Mouse (Mus musculus) MEL (cell line): Measurements from ENCODE around the gene Bri3bp. TPM values are rescaled to one million over a fixed set of nuclear protein-coding genes. Genes with fewer than 3 reads are reported as not detected.
"Not testable (repeated sequence)": the region's sequence is repeated elsewhere in the genome, so short reads cannot be mapped to it uniquely, and the experiment has no call there.

Source experiments
- DNase-seq: peaks from one replicate; pipeline ENCODE4 v3.0.0; 2011; ENCODE audit warnings: low read depth, low spot score
- H3K27ac ChIP-seq: 2 replicates; pipeline ENCODE4 v1.5.1; 2012; ENCODE audit warnings: low read depth, mild to moderate bottlenecking, control low read depth, low read length, moderate library complexity; ENCODE audit not compliant: control insufficient read depth
- H3K27me3 ChIP-seq, 2 experiments: fragments of 150-350 bp in 1 of 2; sonication (generic) in 1 of 2; 2 replicates each; pipeline ENCODE4 v1.6.1; 2012; ENCODE audit warnings: low read length in 2 of 2, mild to moderate bottlenecking in 2 of 2, improper control_type of control experiment in 1 of 2, moderate library complexity in 1 of 2; ENCODE audit not compliant: insufficient read depth in 2 of 2, control insufficient read depth in 1 of 2
- H3K36me3 ChIP-seq, 2 experiments: 2 replicates each; pipeline ENCODE4 v1.6.1; 2012 to 2014; ENCODE audit warnings: low read length in 2 of 2, improper control_type of control experiment in 1 of 2, inconsistent platforms in 1 of 2, mild to moderate bottlenecking in 1 of 2; ENCODE audit not compliant: insufficient read depth in 2 of 2, control insufficient read depth in 1 of 2
- H3K4me1 ChIP-seq, 2 experiments: fragments of 150-350 bp in 1 of 2; sonication (generic) in 1 of 2; 2 replicates each; pipeline ENCODE4 v1.6.1; 2012; ENCODE audit warnings: low read length in 2 of 2, improper control_type of control experiment in 1 of 2, mild to moderate bottlenecking in 1 of 2; ENCODE audit not compliant: insufficient read depth in 2 of 2, control insufficient read depth in 1 of 2
- H3K4me3 ChIP-seq, 2 experiments: fragments of 150-350 bp in 1 of 2; sonication (generic) in 1 of 2; 2 replicates each; pipeline ENCODE4 v1.5.1; 2012; ENCODE audit warnings: low read depth in 2 of 2, low read length in 2 of 2, mild to moderate bottlenecking in 2 of 2, moderate library complexity in 2 of 2, control low read depth in 1 of 2, improper control_type of control experiment in 1 of 2; ENCODE audit not compliant: control insufficient read depth in 1 of 2, insufficient read depth in 1 of 2
- H3K79me2 ChIP-seq: 2 replicates; pipeline ENCODE4 v1.6.1; 2012; ENCODE audit warnings: mild to moderate bottlenecking, low read length, moderate library complexity; ENCODE audit not compliant: control insufficient read depth, poor library complexity, insufficient read depth
- H3K9ac ChIP-seq: 2 replicates; pipeline ENCODE4 v1.6.1; 2012; ENCODE audit warnings: low read depth, mild to moderate bottlenecking, control low read depth, low read length, moderate library complexity; ENCODE audit not compliant: control insufficient read depth, poor library complexity, severe bottlenecking
- H3K9me3 ChIP-seq: fragments of 150-350 bp; sonication (generic); replicated peaks from 2 replicates; pipeline ENCODE4 v1.6.1; 2012; ENCODE audit warnings: mild to moderate bottlenecking, low read length, improper control_type of control experiment, moderate library complexity; ENCODE audit not compliant: insufficient read depth
- BHLHE40 ChIP-seq: IDR thresholded peaks from 2 replicates; pipeline ENCODE4 v1.6.1; 2012; ENCODE audit warnings: low read depth, mild to moderate bottlenecking, inconsistent platforms, low read length, improper control_type of control experiment, borderline replicate concordance
- CHD1 ChIP-seq: IDR thresholded peaks from 2 replicates; pipeline ENCODE4 v1.6.1; 2012; ENCODE audit warnings: low read depth, mild to moderate bottlenecking, inconsistent platforms, low read length, improper control_type of control experiment
- CHD2 ChIP-seq: IDR thresholded peaks from 2 replicates; pipeline ENCODE4 v1.6.1; 2011; ENCODE audit warnings: low read length, improper control_type of control experiment
- CTCF ChIP-seq, 3 experiments: IDR thresholded peaks in 2 of 3; conservative IDR thresholded peaks in 1 of 3; 2 replicates each; pipeline ENCODE4 v1.5.1; 2011 to 2012; ENCODE audit warnings: low read length in 3 of 3, low read depth in 2 of 3, mild to moderate bottlenecking in 2 of 3, improper control_type of control experiment in 1 of 3, inconsistent platforms in 1 of 3, mixed read lengths in 1 of 3, moderate library complexity in 1 of 3; ENCODE audit not compliant: control insufficient read depth in 1 of 3, insufficient read depth in 1 of 3, poor library complexity in 1 of 3, severe bottlenecking in 1 of 3
- E2F4 ChIP-seq: IDR thresholded peaks from 2 replicates; pipeline ENCODE4 v1.6.1; 2011; ENCODE audit warnings: low read depth, low read length, improper control_type of control experiment, borderline replicate concordance
- ELF1 ChIP-seq: IDR thresholded peaks from 2 replicates; pipeline ENCODE4 v1.6.1; 2014; ENCODE audit warnings: low read depth, mild to moderate bottlenecking, inconsistent platforms, low read length, improper control_type of control experiment, moderate library complexity
- HCFC1 ChIP-seq: IDR thresholded peaks from 2 replicates; pipeline ENCODE4 v1.6.1; 2012; ENCODE audit warnings: low read depth, mild to moderate bottlenecking, inconsistent platforms, low read length, improper control_type of control experiment, moderate library complexity
- JUND ChIP-seq: IDR thresholded peaks from 2 replicates; pipeline ENCODE4 v1.6.1; 2011; ENCODE audit warnings: low read depth, mild to moderate bottlenecking, improper control_type of control experiment, low read length
- KAT2A ChIP-seq: conservative IDR thresholded peaks from 2 replicates; pipeline ENCODE4 v1.6.1; 2012; ENCODE audit warnings: low read depth, low read length, improper control_type of control experiment, inconsistent platforms
- MAZ ChIP-seq: IDR thresholded peaks from 2 replicates; pipeline ENCODE4 v1.6.1; 2012; ENCODE audit warnings: low read depth, mild to moderate bottlenecking, inconsistent platforms, low read length, improper control_type of control experiment
- MXI1 ChIP-seq: IDR thresholded peaks from 2 replicates; pipeline ENCODE4 v1.6.1; 2011; ENCODE audit warnings: mild to moderate bottlenecking, low read depth, low read length, improper control_type of control experiment
- MYB ChIP-seq: IDR thresholded peaks from 2 replicates; pipeline ENCODE4 v1.6.1; 2011; ENCODE audit warnings: mild to moderate bottlenecking, low read depth, low read length, improper control_type of control experiment
- NELFE ChIP-seq: IDR thresholded peaks from 2 replicates; pipeline ENCODE4 v1.6.1; 2011; ENCODE audit warnings: low read depth, low read length, improper control_type of control experiment
- NRF1 ChIP-seq: IDR thresholded peaks from 2 replicates; pipeline ENCODE4 v1.6.1; 2014; ENCODE audit warnings: low read depth, mild to moderate bottlenecking, inconsistent platforms, low read length, improper control_type of control experiment, moderate library complexity; ENCODE audit not compliant: poor library complexity, insufficient read depth, severe bottlenecking
- POLR2A ChIP-seq, 2 experiments: IDR thresholded peaks; 2 replicates each; pipeline ENCODE4 v1.6.1; 2011 to 2012; ENCODE audit warnings: low read length in 2 of 2, mild to moderate bottlenecking in 2 of 2, control low read depth in 1 of 2, improper control_type of control experiment in 1 of 2, low read depth in 1 of 2, moderate library complexity in 1 of 2; ENCODE audit not compliant: control insufficient read depth in 1 of 2, insufficient read depth in 1 of 2, poor library complexity in 1 of 2
- POLR2AphosphoS2 ChIP-seq: IDR thresholded peaks from 2 replicates; pipeline ENCODE4 v1.6.1; 2011; ENCODE audit warnings: low read length, improper control_type of control experiment
- RAD21 ChIP-seq: IDR thresholded peaks from 2 replicates; pipeline ENCODE4 v1.6.1; 2011; ENCODE audit warnings: mild to moderate bottlenecking, low read depth, low read length, improper control_type of control experiment
- RCOR1 ChIP-seq: IDR thresholded peaks from 2 replicates; pipeline ENCODE4 v1.6.1; 2012; ENCODE audit warnings: low read depth, mild to moderate bottlenecking, inconsistent platforms, low read length, improper control_type of control experiment
- TBP ChIP-seq: IDR thresholded peaks from 2 replicates; pipeline ENCODE4 v1.8.0; 2011; ENCODE audit warnings: low read depth, low read length, improper control_type of control experiment
- USF2 ChIP-seq, 2 experiments: IDR thresholded peaks; 2 replicates each; pipeline ENCODE4 v1.6.1; 2011 to 2012; ENCODE audit warnings: improper control_type of control experiment in 2 of 2, low read length in 2 of 2, borderline replicate concordance in 1 of 2, inconsistent platforms in 1 of 2, low read depth in 1 of 2, mild to moderate bottlenecking in 1 of 2; ENCODE audit not compliant: insufficient read depth in 1 of 2
- ZC3H11A ChIP-seq: IDR thresholded peaks from 2 replicates; pipeline ENCODE4 v1.6.1; 2012; ENCODE audit warnings: low read depth, mild to moderate bottlenecking, inconsistent platforms, low read length, improper control_type of control experiment
- ZNF384 ChIP-seq: IDR thresholded peaks from 2 replicates; pipeline ENCODE4 v1.6.1; 2012; ENCODE audit warnings: low read depth, mild to moderate bottlenecking, inconsistent platforms, low read length, improper control_type of control experiment
- polyA plus RNA-seq, 2 experiments: library from polyadenylated mRNA; stranded (reverse) in 1 of 2; unstranded in 1 of 2; fragments of >175 nt in 1 of 2; fragments of >200 nt in 1 of 2; gene quantifications; 2 replicates each; pipeline versions ENCODE4 v1.2.1 to v1.2.4; 2012; ENCODE audit warnings: low replicate concordance in 2 of 2, low read depth in 1 of 2; ENCODE audit not compliant: insufficient read length in 2 of 2, insufficient read depth in 1 of 2, missing spikeins in 1 of 2
- total RNA-seq: library from RNA; depleted of rRNA; stranded (reverse); fragments of 300-350 nt; gene quantifications from 2 replicates; pipeline ENCODE4 v1.2.3, GENCODE M21; 2012

Bri3bp gene
- total and polyA plus RNA-seq, 3 experiments = 73.7 to 264 (median 87.6) TPM

DNA sequence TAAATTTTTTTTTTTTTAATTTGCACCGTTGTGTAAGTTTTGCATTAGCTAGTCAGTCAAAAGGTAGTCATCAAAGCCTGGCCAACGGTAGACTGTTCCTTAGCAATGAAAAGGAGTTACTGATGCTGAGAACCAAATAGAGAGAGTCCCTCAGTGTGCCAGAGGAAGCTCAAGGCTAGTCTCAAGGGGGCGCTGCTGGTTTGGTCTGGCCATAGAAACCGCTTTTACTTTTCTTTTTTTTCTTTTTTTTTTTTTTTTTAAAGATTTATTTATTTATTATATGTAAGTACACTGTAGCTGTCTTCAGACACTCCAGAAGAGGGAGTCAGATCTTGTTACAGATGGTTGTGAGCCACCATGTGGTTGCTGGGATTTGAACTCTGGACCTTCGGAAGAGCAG, 47.6 kb downstream of the Bri3bp start:
- H3K9me3 ChIP-seq, H3K27ac ChIP-seq, H3K4me1 ChIP-seq: not testable (repeated sequence)
- peak; percentile 37 for DNase-seq
- TF ChIP-seq TBP (peak; percentile 34; the same call in 1 of the 2 replicates), CTCF (IDR thresholded peaks at IDR 0.05 in 2 of 3, conservative IDR thresholded peaks at IDR 0.05 in 1 of 3; ENCODE audit: control insufficient read depth in 1 of 3, insufficient read depth in 1 of 3, low read depth in 2 of 3, low read length in 3 of 3, poor library complexity in 1 of 3, severe bottlenecking in 1 of 3) (peak; percentile 16 to 49 (median 33); a peak in 5 of 6 replicates), ZNF384 (peak; percentile 71)
- TF ChIP-seq, all 39 proteins: peak for 3; not testable (repeated sequence) for 36
- H3K79me2 ChIP-seq, H3K4me3 ChIP-seq, H3K27me3 ChIP-seq, H3K9ac ChIP-seq, H3K36me3 ChIP-seq: not testable (repeated sequence)

DNA sequence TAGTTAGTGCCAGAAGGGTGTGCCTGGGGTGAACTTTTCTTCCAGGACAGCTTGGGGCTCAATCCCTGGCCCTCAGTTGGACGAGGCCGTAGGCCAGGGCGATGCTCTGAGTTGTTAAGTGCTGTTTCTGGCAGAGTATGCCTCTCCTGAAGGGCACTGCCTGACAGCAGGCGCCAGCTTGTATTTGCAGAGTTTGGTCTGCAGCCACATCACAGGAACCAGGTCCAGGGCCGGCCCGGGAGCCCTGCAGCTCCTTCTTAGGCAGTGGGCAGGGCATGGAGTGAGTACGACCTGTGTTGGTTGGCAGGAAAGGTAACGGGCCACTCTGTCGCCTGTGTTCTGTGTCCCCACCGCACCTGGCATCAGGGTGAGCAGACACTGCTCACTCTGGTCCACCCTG, 49.7 kb downstream of the Bri3bp start:
- TF ChIP-seq CHD1 (no peak), RCOR1 (no peak)
- TF ChIP-seq, all 39 proteins: peak for 0
- Histone ChIP-seq H3K4me3 (no peak overlapping the region), H3K4me1 (no peaks in the 10 kb centered on the region), H3K9me3 (no peaks in the 10 kb centered on the region), H3K9ac (no peak overlapping the region), H3K27me3 (no peaks in the 10 kb centered on the region), H3K27ac (no peak overlapping the region), H3K79me2 (no peaks in the 10 kb centered on the region), H3K36me3 (peaks cover 0 to 2% of the 10 kb centered on the region in 2 experiments; a peak in 1 of 4 replicates)
- DNase-seq = no peak

DNA sequence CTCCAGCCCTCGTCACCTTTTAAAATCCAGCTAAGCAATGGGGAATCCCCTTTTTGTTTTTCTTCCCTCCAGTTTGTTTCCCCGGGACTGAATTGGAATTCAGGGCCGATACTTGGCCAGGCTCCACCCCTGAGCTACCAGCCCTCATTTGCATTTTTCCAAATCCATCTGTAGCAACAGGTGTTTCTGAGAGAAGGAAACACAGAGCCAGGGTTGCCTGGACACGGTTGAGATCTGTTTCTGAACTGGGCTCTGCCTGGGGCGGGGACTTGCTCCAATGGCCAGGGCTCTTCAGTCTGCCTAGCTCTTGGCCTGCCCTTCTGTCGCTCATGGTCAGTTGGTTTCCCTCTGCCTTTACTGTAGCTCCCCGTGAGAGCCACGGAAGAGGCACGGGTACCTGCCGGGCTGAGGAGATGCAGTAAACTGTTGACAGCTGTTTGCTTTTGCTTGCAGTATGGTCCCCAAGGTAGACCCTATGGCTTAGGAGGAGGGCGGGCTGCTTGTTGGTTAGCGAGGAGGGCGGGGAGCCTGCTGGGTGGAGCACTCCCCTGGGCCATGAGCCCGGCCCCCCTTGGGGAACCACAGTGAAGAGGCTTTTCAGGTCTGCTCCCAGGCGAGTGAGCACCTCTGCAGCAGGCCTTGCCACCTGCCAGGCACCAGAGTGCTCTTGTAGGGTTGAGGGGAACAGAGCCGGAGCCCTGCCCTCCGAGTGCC, 51.2 kb downstream of the Bri3bp start:
- Histone ChIP-seq H3K79me2 (no peaks in the 10 kb centered on the region), H3K36me3 (peaks cover 0 to 2% of the 10 kb centered on the region in 2 experiments; a peak in 1 of 4 replicates), H3K27me3 (no peaks in the 10 kb centered on the region), H3K27ac (no peak overlapping the region), H3K4me1 (no peaks in the 10 kb centered on the region), H3K9me3 (no peaks in the 10 kb centered on the region), H3K4me3 (no peak overlapping the region), H3K9ac (no peak overlapping the region)
- no peak for DNase-seq
- TF ChIP-seq NRF1 = no peak
- no peak for TF ChIP-seq CHD1
- no peak for TF ChIP-seq BHLHE40
- no peak for TF ChIP-seq RAD21
- no peak for TF ChIP-seq RCOR1
- no peak for TF ChIP-seq USF2 (IDR thresholded peaks at IDR 0.05; ENCODE audit: borderline replicate concordance in 1 of 2, insufficient read depth in 1 of 2, low read depth in 1 of 2, low read length in 2 of 2)
- no peak for TF ChIP-seq POLR2A (IDR thresholded peaks at IDR 0.05; ENCODE audit: control insufficient read depth in 1 of 2, insufficient read depth in 1 of 2, low read depth in 1 of 2, low read length in 2 of 2, poor library complexity in 1 of 2)
- TF ChIP-seq MXI1 = no peak
- TF ChIP-seq HCFC1 = no peak
- TF ChIP-seq NELFE = no peak
- no peak for TF ChIP-seq MAZ
- no peak for TF ChIP-seq ZC3H11A
- TF ChIP-seq JUND = no peak
- TF ChIP-seq POLR2AphosphoS2 = no peak
- no peak for TF ChIP-seq KAT2A
- TF ChIP-seq CHD2 = no peak
- TF ChIP-seq ZNF384 = no peak
- TF ChIP-seq E2F4 = no peak
- TF ChIP-seq MYB = no peak
- no peak for TF ChIP-seq ELF1
